Mouse (Mus musculus): ENCODE data around the gene Kpna1. TPM values are rescaled to one million over a fixed set of nuclear protein-coding genes. Genes with fewer than 3 reads are reported as not detected.
A peak's percentile ranks its signal among the peaks of the same experiment; 100 is the strongest.
"Not testable (repeated sequence)": the region's sequence is repeated elsewhere in the genome, so short reads cannot be mapped to it uniquely, and the experiment has no call there.

Gene Kpna1
- total RNA-seq, 1 experiment from 2014 or later = 60.1 TPM

DNA sequence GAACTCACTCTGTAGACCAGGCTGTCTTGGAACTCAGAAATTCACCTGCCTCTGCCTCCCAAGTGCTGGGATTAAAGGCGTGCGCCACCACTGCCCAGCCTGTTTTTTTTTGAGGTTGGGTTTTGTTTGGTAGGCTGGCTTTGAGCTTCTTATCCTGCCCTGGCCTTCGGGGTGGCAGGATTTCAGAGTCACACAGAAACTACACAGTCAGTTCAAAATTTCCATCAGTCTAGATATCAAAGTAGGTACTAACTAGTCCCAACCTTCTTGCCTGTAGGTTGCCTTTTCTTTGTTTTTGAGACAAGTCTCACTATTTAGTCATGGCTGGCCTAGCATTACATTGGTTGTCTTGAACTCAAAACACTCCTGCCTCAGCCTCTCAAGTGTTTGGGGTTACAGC is 5.9 kb downstream of the Kpna1 start:
- ATAC-seq (replicated peaks; ENCODE audit: low read depth, poor library complexity, severe bottlenecking) = no peak

GRCm38 (mm10) chr16:35987930-35988329 is 9.4 kb downstream of the Kpna1 start:
- no peak for ATAC-seq (replicated peaks; ENCODE audit: low read depth, poor library complexity, severe bottlenecking)

GRCm38 (mm10) chr16:35992391-35992790 is 13.8 kb downstream of the Kpna1 start:
- no peak for ATAC-seq (replicated peaks; ENCODE audit: low read depth, poor library complexity, severe bottlenecking)

- no peak for ATAC-seq (replicated peaks; ENCODE audit: low read depth, poor library complexity, severe bottlenecking)
Observed at GRCm38 (mm10) chr16:35993316-35993715, 14.8 kb downstream of the Kpna1 start.

- not testable (repeated sequence) for ATAC-seq (replicated peaks; ENCODE audit: low read depth, poor library complexity, severe bottlenecking)
Observed at GRCm38 (mm10) chr16:35998852-35999251, 20.3 kb downstream of the Kpna1 start.

DNA sequence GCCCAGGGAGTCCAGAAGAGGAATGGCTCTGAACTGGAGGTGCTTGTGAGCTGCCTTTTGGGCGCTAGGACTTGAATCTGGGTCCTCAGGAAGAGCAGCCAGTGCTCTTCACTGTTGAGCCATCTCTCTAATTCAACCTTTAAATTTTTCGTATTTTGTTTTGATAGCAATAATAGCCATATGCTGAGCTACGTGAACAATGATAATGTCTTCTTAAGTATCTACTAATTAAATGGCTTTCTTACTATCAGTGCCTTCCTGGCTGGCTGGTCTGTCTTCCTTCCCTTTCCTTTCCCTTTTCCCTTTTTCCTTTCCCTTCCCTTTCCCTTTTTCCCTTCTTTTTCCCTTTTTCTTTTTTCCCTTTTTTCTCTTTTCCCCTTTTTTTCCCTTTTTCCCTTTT is 29.8 kb downstream of the Kpna1 start:
- no peak for ATAC-seq (replicated peaks; ENCODE audit: low read depth, poor library complexity, severe bottlenecking)

DNA sequence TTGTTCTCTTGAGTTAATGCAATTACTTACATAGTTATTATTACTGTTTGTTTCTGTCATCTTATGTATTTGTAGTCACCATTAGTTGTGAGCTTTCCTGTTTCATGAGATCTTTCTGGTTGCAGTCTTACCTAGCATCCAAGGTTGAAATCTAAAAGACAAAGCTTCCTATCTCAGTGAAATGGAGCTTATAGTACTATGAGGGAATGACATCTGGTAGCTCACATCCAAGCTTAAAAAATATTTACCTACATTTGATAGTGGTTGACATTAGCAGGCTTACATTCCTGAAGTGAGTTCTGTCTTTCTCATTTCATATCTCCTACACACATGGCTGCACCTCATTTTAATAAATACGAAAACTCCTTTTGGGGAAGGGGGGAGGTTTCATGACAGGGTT is 37.8 kb downstream of the Kpna1 start:
- ATAC-seq (replicated peaks; ENCODE audit: low read depth, poor library complexity, severe bottlenecking) = no peak

- not testable (repeated sequence) for ATAC-seq (replicated peaks; ENCODE audit: low read depth, poor library complexity, severe bottlenecking)
Observed at GRCm38 (mm10) chr16:36028120-36028519, 49.6 kb downstream of the Kpna1 start.

DNA sequence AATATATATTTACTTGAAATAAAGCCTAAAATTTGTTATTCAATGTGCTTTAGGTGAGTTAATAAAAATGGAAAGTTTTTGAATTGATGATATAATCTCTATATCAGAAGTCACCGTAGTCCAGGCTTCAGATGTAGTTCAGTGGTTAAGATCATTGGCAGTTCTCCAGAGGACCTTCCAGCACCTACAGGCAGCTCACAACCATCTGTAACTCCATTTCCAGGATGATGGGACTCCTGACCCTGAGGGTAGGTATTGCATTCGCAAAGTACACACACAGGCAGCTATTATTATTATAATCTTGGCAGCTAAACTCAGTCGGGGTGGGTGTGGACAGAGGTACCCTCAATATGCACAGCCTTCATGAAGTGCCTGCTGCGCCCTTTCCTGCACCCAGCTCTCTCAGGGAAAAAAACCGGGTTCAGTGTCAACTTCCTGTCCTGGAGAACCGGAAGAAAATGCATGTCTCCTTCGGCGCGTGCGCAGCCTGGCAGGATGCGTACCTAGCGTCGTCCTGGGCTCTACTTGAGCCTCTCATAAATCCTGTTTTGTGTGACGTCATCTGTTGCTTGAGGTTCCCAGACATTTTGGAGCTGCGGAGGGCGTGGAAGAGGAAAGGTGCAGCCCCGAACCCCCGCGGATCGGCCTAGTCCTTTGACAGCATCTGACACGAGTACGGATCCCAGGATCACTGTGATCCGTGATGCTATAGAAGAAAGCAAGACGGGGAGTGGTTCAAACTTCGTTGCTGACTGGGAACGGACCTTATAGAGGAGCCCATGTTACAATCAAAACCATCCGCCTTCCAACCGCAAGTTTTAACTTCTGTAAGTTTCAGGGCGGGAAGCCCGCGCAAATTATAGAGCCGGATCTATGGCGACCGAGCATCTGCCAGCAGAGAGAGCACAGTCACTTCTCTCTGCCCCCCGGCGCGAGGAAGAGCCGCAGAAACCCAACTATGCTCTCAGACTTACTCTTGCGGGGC is 62.4 kb downstream of the Kpna1 start, which contains the start of gene Wdr5b:
Gene Wdr5b, plus strand, starts transcription at position 551 of the 985 bp plus-strand sequence.
- peak; percentile 94 for ATAC-seq (replicated peaks; ENCODE audit: low read depth, poor library complexity, severe bottlenecking)

DNA sequence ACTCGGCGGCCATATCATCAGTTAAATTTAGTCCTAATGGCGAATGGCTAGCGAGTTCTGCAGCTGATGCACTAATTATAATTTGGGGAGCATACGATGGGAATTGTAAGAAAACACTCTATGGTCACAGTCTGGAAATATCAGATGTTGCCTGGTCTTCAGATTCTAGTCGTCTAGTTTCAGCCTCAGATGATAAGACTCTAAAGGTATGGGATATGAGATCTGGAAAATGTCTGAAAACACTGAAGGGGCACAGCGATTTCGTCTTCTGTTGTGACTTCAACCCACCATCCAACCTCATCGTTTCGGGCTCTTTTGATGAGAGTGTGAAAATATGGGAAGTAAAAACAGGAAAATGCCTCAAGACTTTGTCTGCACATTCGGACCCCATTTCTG is 63.1 kb downstream of the Kpna1 start:
- no peak for ATAC-seq (replicated peaks; ENCODE audit: low read depth, poor library complexity, severe bottlenecking)

- ATAC-seq (replicated peaks; ENCODE audit: low read depth, poor library complexity, severe bottlenecking) = no peak
Observed at GRCm38 (mm10) chr16:36043073-36043472, 64.5 kb downstream of the Kpna1 start.

DNA sequence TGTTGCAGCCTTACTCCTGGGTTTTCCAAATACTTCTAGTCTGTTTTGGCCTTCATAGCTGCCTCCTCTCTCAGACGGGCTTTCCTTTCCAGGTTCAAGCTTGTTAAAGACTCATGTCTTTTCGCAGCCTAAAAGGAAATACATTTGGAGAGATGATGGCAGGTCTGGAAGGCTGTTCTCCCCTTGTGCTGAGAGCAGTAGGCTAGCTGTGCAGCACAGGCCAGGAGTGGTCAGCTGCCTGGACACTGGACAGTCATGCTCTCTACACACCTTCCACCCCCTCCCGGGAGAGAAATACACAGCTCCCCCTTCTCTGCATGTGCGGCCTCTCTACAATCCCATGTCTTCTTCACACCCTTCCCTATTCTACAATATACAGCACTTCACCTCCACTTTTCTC is 65.4 kb downstream of the Kpna1 start:
- ATAC-seq (replicated peaks; ENCODE audit: low read depth, poor library complexity, severe bottlenecking) = no peak

GRCm38 (mm10) chr16:36047538-36047937 is 69.0 kb downstream of the Kpna1 start:
- ATAC-seq (replicated peaks; ENCODE audit: low read depth, poor library complexity, severe bottlenecking) = no peak

GRCm38 (mm10) chr16:36051491-36051890 is 72.9 kb downstream of the Kpna1 start:
- no peak for ATAC-seq (replicated peaks; ENCODE audit: low read depth, poor library complexity, severe bottlenecking)

- ATAC-seq (replicated peaks; ENCODE audit: low read depth, poor library complexity, severe bottlenecking) = no peak
Observed at GRCm38 (mm10) chr16:36053524-36054275, 75.2 kb downstream of the Kpna1 start.

GRCm38 (mm10) chr16:36054920-36055319 is 76.4 kb downstream of the Kpna1 start:
- ATAC-seq (replicated peaks; ENCODE audit: low read depth, poor library complexity, severe bottlenecking) = no peak

DNA sequence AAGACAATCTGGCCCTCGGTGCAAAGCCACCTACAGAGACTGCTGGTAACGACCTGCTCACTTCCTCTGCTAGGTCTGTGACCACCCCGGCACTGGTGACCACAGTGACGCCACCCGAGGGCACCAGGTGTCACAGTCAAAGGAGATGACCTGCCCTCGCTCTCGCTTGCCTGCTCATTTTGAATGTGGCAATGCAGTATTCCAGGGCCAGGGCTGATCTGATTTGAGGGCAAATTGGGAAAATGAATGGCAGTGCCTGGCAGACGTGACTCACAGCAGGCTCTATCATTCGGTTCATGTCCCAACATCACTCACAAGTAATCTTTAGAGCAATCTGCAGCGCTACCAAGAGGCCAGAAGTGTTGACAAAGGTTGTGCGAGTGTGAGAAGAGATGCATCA is 77.9 kb downstream of the Kpna1 start:
- ATAC-seq (replicated peaks; ENCODE audit: low read depth, poor library complexity, severe bottlenecking) = no peak

DNA sequence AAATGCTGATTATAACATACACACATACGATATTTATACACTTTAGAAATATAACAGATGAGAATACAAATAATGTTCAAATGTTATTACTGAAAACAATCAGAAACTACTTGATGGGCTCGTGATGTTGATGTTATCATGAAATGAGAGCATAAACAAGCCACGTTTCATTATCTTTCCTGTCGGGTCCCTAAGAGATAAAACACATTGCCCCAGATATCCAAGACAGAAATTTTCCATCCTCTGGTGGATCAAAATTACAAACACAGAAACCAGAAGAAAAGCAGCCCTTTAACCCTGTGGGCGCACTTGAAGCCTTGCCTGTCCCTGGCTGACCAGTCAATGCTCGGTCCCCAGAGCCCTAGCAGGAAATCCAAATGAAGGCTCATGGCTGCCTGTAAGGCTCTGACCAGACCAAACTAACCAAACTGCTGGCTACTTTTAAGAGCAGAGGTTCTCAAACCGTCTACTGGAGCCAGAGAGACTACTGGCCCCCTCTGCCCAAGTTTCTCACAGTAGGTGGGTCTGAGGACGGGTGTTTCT is 79.5 kb downstream of the Kpna1 start:
- no peak for ATAC-seq (replicated peaks; ENCODE audit: low read depth, poor library complexity, severe bottlenecking)

GRCm38 (mm10) chr16:36062534-36062933 is 84.0 kb downstream of the Kpna1 start:
- ATAC-seq (replicated peaks; ENCODE audit: low read depth, poor library complexity, severe bottlenecking) = not testable (repeated sequence)

GRCm38 (mm10) chr16:36063315-36063714 is 84.8 kb downstream of the Kpna1 start:
- ATAC-seq (replicated peaks; ENCODE audit: low read depth, poor library complexity, severe bottlenecking) = no peak

DNA sequence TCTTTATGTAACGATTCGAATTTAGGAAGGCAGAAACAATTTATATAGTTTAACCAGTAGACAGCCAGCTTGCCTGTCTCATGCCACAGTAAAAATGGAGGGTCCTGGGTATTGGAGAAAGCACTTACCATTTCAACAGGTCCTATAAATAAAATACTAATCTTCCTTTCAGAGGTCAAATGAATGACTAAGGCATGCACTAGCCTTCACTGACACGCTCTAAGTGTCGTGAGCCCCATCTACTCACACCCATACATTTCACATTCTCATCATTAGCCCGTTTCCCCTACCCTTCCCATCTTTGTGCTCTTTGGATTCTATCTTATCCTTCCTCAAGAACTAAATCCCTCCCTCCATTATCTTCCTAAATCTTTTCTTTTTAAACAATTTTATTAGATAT is 86.4 kb downstream of the Kpna1 start:
- ATAC-seq (replicated peaks; ENCODE audit: low read depth, poor library complexity, severe bottlenecking) = no peak

All from common myeloid progenitor, adult 5-6 weeks (primary cell).